Mouse (Mus musculus) midbrain, embryonic 11.5 days (tissue): Measurements from ENCODE around the gene Tbxas1. TPM values are rescaled to one million over a fixed set of nuclear protein-coding genes. Genes with fewer than 3 reads are reported as not detected.

ENCODE experiments used
- ATAC-seq: fragments of 200-750 bp; cut with Nextera tagmentation; 2 replicates; pipeline ENCODE4 v1.8.0; 2017; ENCODE audit warnings: moderate TSS enrichment, moderate library complexity; ENCODE audit not compliant: low FRiP score
- DNase-seq: peaks from one replicate; pipeline ENCODE4 v3.0.0; 2015; ENCODE audit warnings: low spot score; ENCODE audit errors: missing footprints
- H3K27ac ChIP-seq: fragments of 300-500 bp; sonication (generic); 2 replicates; pipeline ENCODE4 v1.5.1; 2014; ENCODE audit warnings: low read depth, low read length
- H3K27me3 ChIP-seq: fragments of 300-500 bp; sonication (generic); 2 replicates; pipeline ENCODE4 v1.6.1; 2014; ENCODE audit warnings: mild to moderate bottlenecking, low read length, moderate library complexity, mixed read lengths; ENCODE audit not compliant: control insufficient read depth, insufficient read depth
- H3K36me3 ChIP-seq: fragments of 300-500 bp; sonication (generic); 2 replicates; pipeline ENCODE4 v1.6.1; 2014; ENCODE audit warnings: mild to moderate bottlenecking, low read length, moderate library complexity, mixed read lengths; ENCODE audit not compliant: control insufficient read depth, insufficient read depth
- H3K4me1 ChIP-seq: fragments of 300-500 bp; sonication (generic); 2 replicates; pipeline ENCODE4 v1.6.1; 2014; ENCODE audit warnings: low read length; ENCODE audit not compliant: control insufficient read depth, insufficient read depth
- H3K4me2 ChIP-seq: fragments of 300-500 bp; sonication (generic); 2 replicates; pipeline ENCODE4 v1.6.1; 2014; ENCODE audit warnings: mild to moderate bottlenecking, moderate library complexity
- H3K4me3 ChIP-seq: fragments of 300-500 bp; sonication (generic); 2 replicates; pipeline ENCODE4 v1.5.1; 2014; ENCODE audit warnings: low read depth, low read length
- H3K9ac ChIP-seq: fragments of 300-500 bp; sonication (generic); 2 replicates; pipeline ENCODE4 v1.6.1; 2014; ENCODE audit warnings: low read length
- H3K9me3 ChIP-seq: fragments of 300-500 bp; sonication (generic); 2 replicates; pipeline ENCODE4 v1.6.1; 2016; ENCODE audit warnings: low read length; ENCODE audit not compliant: control insufficient read depth
- whole genome bisulfite sequencing: fragments of 180-500 bp; shearing (Covaris S2); extraction: QIAGEN DNeasy Blood & Tissue Kit; methylation state at CpG from one replicate; pipeline ENCODE4 v1.1.7; 2014; 5-methylcytosine and 5-hydroxymethylcytosine counted together
- polyA plus RNA-seq: library from polyadenylated mRNA; unstranded; fragments of >200 nt; fragmentation: Nextera tagmentation; extraction: Ambion mirVana; gene quantifications from 2 replicates; pipeline ENCODE4 v1.2.1, GENCODE M21; 2014

Gene Tbxas1
- polyA plus RNA-seq, 1 experiment from 2014 or later = 1.5 TPM

DNA sequence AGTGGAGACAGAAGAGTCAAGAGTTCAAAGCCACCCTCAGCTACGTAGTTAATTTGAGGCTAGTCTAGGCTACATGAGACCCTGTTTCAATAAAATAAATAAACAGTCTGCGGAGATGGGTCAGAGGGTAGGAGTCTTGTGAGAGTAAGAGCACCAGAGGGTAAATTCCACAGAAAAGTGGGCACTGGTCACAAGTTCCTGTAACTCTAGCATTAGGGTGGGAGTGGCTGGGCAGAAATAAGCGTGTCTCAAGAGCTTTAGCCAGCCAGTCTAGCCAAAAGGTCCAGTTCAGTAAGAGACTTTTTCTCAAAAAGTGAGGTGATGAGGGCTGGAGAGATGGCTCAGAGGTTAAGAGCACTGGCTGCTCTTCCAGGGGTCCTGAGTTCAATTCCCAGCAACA lies 18.4 kb downstream of the Tbxas1 start:
- H3K4me3 ChIP-seq = no peak overlapping the region
- ATAC-seq (no peak), DNase-seq (peak; percentile 69)
- H3K9ac ChIP-seq = no peak overlapping the region
- no peaks in the 10 kb centered on the region for H3K27me3 ChIP-seq
- H3K27ac ChIP-seq = no peak overlapping the region
- peaks cover 5% of the 10 kb centered on the region; the same call in 1 of the 2 replicates for H3K4me1 ChIP-seq
- H3K4me2 ChIP-seq = no peak overlapping the region
- 83% methylated on average over 3 of the region's 3 CpGs for WGBS
- no peaks in the 10 kb centered on the region for H3K36me3 ChIP-seq
- H3K9me3 ChIP-seq = no peaks in the 10 kb centered on the region

DNA sequence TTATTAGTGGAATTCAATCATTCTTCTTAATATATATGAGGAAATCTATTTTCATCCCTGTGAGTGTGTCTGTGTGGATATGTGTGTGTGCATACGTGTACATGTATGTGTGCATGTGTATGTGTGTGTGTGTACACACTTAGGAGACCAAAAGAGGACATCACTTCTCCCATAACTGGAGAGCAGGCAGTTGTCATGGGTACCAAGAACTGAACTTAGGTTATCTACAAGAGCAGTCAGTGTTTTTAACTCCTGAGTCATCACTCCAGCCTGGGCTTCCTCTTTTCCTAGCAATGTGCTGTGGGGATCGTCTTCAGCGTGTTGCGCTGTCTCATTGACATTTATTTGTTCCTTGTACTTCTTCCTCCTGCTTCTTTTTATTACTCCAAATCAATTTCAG lies 24.9 kb downstream of the Tbxas1 start:
- no peak overlapping the region for H3K9ac ChIP-seq
- no peak for ATAC-seq

DNA sequence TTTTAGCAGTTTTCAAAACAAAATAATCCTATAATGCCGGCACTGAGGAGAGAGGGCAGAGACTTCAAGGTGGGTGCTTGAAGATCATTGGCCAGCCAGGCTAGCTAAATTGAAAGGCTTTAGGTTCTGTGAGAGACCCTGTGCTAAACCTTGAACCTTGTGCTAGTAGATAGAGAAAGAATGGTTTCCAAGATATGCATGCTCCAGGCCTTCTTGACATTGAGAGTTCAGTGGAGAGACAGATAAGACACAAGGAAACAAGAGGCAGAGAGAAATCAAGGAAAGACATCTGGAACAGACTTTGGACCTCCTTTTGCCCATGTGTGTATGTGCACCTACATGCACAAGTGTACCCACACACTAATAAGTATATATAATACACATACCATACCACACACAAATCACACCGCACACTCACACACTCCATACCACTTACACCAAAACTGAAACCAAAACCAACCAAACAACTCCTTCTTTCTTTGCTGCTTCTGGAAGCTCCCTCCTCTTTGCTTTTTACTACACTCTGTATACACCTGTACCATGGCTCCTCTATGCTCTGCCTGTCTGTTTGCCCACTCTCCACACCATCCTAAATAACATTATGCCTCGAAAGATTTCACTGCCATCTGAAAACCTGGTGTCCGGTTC lies 25.4 kb downstream of the Tbxas1 start:
- ATAC-seq (no peak), DNase-seq (no peak)
- no peaks in the 10 kb centered on the region for H3K36me3 ChIP-seq
- no peaks in the 10 kb centered on the region for H3K9me3 ChIP-seq
- no peak overlapping the region for H3K27ac ChIP-seq
- H3K27me3 ChIP-seq = no peaks in the 10 kb centered on the region
- H3K4me1 ChIP-seq = peaks cover 5% of the 10 kb centered on the region; the same call in 1 of the 2 replicates
- no peak overlapping the region for H3K4me3 ChIP-seq
- H3K9ac ChIP-seq = no peak overlapping the region
- 93% methylated on average over 4 of the region's 4 CpGs for WGBS
- H3K4me2 ChIP-seq = no peak overlapping the region

More for the DNA sequence above, 24.9 kb downstream of the Tbxas1 start:
- Histone ChIP-seq H3K27ac (no peak overlapping the region), H3K36me3 (no peaks in the 10 kb centered on the region), H3K4me3 (no peak overlapping the region), H3K4me2 (no peak overlapping the region), H3K27me3 (no peaks in the 10 kb centered on the region), H3K4me1 (peaks cover 5% of the 10 kb centered on the region; the same call in 1 of the 2 replicates), H3K9me3 (no peaks in the 10 kb centered on the region)
- DNase-seq = no peak
- WGBS = 92% methylated on average over 4 of the region's 4 CpGs

DNA sequence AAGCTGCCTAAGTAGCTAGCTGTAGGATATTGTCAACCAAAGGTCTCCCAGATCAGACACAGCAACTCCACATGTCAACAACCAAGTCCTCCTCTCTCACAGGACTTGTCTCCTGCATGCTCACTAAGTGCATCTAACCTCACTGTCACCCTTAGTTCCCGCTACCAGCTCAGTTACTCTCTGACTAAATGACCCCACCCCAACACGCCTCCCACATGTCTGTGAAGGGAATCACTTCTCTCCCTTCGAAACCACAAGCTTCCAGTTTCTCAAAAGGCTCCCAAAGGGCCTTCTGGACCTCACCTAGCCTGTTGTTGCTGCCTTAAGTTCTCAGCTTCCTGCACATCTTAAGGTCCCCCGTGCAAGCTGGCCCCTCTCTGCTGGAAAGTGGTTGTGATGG lies 25.9 kb downstream of the Tbxas1 start:
- Histone ChIP-seq H3K27me3 (no peaks in the 10 kb centered on the region), H3K4me2 (no peak overlapping the region), H3K9ac (no peak overlapping the region), H3K27ac (no peak overlapping the region), H3K4me3 (no peak overlapping the region), H3K36me3 (no peaks in the 10 kb centered on the region), H3K4me1 (peaks cover 5% of the 10 kb centered on the region; the same call in 1 of the 2 replicates), H3K9me3 (no peaks in the 10 kb centered on the region)
- DNase-seq (no peak), ATAC-seq (no peak)
- WGBS = 82% methylated on average over 4 of the region's 4 CpGs

DNA sequence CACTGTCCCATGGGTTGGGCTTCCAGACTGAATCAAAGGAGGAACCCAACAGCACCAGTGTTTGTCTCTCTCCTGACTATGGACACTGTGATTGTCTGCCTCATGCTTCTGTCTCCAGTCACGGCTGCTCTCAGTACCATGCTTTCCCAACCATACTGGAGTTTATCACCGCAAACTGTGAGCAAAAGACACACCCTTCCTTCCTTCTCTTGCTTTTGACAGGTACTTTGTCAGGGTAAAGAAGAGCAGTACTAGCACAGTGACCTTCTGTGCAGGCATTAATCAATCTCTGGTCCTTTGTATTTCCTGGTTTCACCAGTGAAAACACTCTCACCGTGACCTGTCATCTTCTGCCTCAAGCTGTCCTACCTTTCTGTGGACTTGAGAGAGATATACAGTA lies 26.4 kb downstream of the Tbxas1 start:
- DNase-seq (no peak), ATAC-seq (no peak)
- H3K9ac ChIP-seq = no peak overlapping the region
- no peaks in the 10 kb centered on the region for H3K27me3 ChIP-seq
- H3K4me3 ChIP-seq = no peak overlapping the region
- WGBS = 90% methylated on average over 3 of the region's 3 CpGs
- no peaks in the 10 kb centered on the region for H3K9me3 ChIP-seq
- H3K4me1 ChIP-seq = peaks cover 4% of the 10 kb centered on the region; the same call in 1 of the 2 replicates
- no peak overlapping the region for H3K4me2 ChIP-seq
- no peaks in the 10 kb centered on the region for H3K36me3 ChIP-seq
- H3K27ac ChIP-seq = no peak overlapping the region

DNA sequence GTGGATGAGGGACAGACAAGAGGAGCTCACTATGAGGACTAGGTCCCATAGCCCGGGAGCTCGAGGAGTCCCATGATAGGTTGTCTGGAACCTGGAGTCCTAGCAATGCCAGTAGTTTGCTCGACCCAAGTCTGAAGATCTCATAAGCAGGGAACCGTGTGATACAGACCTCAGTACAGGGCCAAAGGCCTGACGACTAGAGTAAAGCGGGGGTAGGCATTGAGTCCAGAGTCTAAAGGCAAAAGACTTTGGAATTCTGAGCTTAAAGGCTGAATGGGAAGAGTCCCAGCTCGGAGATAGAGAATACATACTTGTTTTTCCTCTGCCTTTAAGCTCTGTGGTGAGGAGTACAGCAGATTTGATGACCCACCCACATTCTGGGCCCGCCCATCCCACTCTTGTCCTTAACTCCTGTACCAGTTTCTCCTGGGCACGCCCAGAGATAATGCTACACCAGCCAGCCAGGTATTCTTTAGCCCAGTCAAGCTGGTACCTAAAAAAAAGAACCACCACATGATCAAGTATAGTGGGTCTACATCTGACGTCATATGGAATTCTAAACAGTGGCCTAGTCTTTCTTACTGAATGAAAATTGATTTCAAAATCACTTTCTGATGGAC lies 27.7 kb downstream of the Tbxas1 start:
- no peak for ATAC-seq
- WGBS = 90% methylated on average over 10 of the region's 10 CpGs
- Histone ChIP-seq H3K4me2 (no peak overlapping the region), H3K36me3 (no peaks in the 10 kb centered on the region), H3K4me1 (no peaks in the 10 kb centered on the region), H3K4me3 (no peak overlapping the region), H3K9me3 (no peaks in the 10 kb centered on the region), H3K27me3 (no peaks in the 10 kb centered on the region), H3K9ac (no peak overlapping the region), H3K27ac (no peak overlapping the region)
- peak; percentile 47 for DNase-seq

DNA sequence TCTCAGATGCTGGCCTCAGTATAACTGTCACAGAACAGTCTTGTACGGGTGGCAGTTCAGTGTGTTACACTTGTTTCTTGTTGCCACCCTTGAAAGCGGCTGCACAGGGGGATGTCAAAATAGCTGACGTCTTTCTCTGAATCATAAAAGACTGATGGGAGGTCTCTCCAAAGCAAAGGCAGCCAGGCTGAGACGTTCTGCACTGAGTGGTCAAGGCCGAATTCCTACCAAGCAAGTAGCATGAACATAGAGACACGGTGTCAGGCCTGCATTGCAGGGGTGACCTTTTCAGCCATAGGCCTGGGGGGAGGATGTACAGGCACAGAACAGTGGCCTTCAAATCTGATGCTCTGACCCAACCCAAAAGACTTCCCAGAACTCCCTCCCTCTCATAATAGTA lies 30.8 kb downstream of the Tbxas1 start:
- Histone ChIP-seq H3K9ac (no peak overlapping the region), H3K27ac (no peak overlapping the region), H3K9me3 (no peaks in the 10 kb centered on the region), H3K4me1 (no peaks in the 10 kb centered on the region), H3K4me3 (no peak overlapping the region), H3K27me3 (no peaks in the 10 kb centered on the region), H3K36me3 (no peaks in the 10 kb centered on the region), H3K4me2 (no peak overlapping the region)
- DNase-seq (no peak), ATAC-seq (no peak)
- 75% methylated on average over 6 of the region's 6 CpGs for WGBS

DNA sequence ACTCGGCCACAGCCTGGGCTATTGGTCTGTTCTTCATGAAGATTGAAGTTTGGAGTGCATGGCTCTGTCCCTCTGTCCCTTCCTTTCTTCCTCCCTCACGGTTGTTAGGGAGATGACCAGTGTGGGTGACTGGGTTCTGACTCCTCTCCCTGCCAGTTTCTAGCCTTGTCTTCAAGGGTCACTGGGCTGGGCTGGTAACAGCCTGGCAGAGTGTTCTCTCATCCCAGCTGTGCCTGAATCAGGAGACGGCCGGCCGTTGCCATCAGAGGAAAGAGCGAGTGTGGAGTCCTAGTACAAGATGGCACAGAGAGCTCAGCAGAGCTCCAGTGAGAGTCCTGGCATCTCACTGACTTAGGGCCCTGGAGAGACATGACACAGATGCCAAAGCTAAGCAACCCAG lies 33.2 kb downstream of the Tbxas1 start:
- H3K4me1 ChIP-seq = peaks cover 9% of the 10 kb centered on the region
- H3K9me3 ChIP-seq = no peaks in the 10 kb centered on the region
- no peak overlapping the region for H3K4me3 ChIP-seq
- DNase-seq (no peak), ATAC-seq (no peak)
- no peak overlapping the region for H3K4me2 ChIP-seq
- no peak overlapping the region for H3K27ac ChIP-seq
- no peaks in the 10 kb centered on the region for H3K27me3 ChIP-seq
- H3K36me3 ChIP-seq = no peaks in the 10 kb centered on the region
- no peak overlapping the region for H3K9ac ChIP-seq
- 86% methylated on average over 6 of the region's 6 CpGs for WGBS

DNA sequence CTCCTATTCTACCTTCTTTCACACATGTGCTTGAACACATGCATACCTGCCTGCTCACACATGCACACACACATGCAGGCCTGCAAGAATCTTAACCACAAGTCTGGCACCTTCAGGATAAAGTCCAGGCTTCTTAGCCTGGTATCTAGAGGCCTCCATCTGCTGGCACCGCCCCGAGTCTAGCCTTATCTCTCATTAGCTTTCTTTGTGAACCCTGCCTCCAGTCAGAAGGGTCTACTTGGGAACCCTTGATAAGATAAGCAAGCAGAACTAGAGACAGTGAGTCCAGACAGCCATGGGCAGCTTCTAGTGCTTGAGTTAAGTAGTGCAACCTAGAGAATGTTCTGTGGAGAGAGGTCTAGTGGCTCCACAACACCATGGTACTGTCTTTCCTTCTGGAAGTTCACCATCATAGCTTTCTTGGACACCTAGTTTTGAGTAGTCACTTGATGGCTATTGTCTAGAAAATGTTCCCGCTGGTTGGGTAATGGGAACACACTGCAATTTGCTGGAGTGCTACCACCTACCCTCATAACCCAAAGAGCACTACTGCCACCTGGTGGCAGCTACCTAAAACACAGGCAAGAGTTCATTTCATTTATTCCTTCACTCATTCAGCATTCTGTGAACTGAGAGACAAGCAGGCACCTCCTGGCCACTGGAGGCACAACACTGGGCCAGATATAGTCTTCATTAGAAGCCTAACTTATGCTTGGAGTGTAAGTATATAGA lies 35.8 kb downstream of the Tbxas1 start:
- no peak overlapping the region for H3K27ac ChIP-seq
- peak; percentile 89 for DNase-seq
- H3K9me3 ChIP-seq = no peaks in the 10 kb centered on the region
- H3K9ac ChIP-seq = no peak overlapping the region
- H3K27me3 ChIP-seq = no peaks in the 10 kb centered on the region
- no peaks in the 10 kb centered on the region for H3K36me3 ChIP-seq
- H3K4me2 ChIP-seq = no peak overlapping the region
- 70% methylated on average over 3 of the region's 3 CpGs for WGBS
- peak; percentile 36; the same call in 1 of the 2 replicates for ATAC-seq
- H3K4me3 ChIP-seq = no peak overlapping the region
- peaks cover 17% of the 10 kb centered on the region for H3K4me1 ChIP-seq
